Mouse (Mus musculus) neutrophil, adult 5-6 weeks (primary cell): Measurements from ENCODE around the gene Gm5485. TPM values are rescaled to one million over a fixed set of nuclear protein-coding genes. Genes with fewer than 3 reads are reported as not detected.

Experiments used
- ATAC-seq: fragments of 151-379, 151-347 bp; 2 replicates; pipeline ENCODE4 v1.8.0; 2017; ENCODE audit warnings: mild to moderate bottlenecking, moderate TSS enrichment; ENCODE audit not compliant: insufficient number of reproducible peaks, poor library complexity, low FRiP score, severe bottlenecking; ENCODE audit errors: extremely low read depth
- total RNA-seq: library from RNA; stranded (forward); fragments of 200-1000 nt; gene quantifications from 2 replicates; pipeline ENCODE4 v1.2.3, GENCODE M21; 2017

Gene Gm5485
- total RNA-seq, 1 experiment from 2014 or later, result not detected

- no peak for ATAC-seq
Observed at GRCm38 (mm10) chr16:48383582-48384257, 28.5 kb downstream of the Gm5485 start.

DNA sequence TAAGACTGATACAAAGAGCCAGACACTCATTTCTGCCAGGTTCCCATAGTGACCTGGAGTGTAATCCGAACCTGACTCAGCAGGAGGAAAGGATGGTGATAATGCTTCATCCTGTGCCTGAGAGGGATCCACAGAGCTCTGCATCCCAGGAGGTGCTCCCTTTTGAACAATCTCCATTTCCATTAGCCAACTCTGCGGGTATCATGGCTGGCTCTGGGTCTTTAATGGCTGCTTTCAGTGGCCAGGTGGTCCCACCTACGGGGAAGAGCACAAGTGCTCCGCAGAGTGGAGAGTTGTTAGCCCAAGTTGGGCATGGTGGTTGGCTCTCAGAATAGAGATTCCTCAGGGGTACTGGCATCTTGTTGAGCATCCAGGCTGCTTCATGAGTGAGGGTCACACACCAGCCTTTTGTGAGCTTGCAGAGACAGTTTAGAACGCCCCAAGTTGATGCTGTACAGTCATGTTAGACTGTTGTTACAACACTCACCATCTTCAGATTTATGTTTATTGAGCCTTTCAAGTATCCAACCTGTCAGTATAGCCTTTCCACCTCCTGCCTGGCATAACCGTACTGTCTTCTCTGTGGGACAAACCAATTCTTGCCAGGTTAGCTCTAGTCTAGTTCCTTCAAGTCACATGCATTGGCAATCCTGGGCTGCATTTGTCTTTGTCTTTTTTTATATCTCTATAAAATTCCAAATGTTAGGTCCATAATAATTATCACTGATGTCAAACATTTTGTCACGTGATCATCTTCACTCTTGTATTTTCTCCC is 38.3 kb downstream of the Gm5485 start:
- ATAC-seq, result no peak

DNA sequence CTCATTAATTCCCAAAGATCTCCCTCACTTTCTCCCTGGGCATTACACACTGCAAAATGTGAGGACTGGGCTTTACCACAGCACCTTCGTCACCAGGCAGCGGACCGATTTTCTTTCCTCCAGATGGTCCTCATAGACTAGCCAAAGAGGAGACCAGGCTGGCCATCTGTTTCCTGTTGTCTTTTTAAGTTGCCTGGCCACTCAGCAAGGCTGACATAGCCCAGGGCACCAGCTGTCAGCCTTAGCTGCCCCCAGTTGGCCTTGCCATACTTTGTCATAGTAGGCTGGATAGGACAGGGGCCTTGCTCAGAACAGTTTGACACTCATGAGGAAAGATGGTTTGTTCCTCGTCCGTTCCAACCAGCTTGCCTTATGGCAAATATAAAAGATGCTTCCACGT is 39.8 kb downstream of the Gm5485 start:
- ATAC-seq, result no peak

DNA sequence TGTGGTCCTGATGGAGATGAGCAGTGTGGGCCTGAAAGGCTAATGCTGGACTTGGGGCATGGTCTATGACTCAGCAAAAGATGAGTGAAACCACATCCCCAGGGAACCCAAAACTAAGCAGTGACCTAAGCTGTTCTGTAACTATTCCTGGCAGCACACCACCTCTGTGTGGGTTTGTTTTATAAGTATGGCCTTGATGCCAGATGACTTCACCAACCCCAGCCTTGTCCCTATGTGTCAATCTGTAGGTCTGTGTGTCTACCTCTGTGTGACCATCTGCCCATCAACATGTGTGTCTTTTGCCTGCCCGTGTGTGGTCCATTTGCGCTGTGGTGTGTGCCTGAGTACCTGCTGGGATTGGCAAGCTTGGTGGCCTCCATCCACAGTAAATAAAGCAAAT is 44.1 kb downstream of the Gm5485 start:
- ATAC-seq, result no peak

DNA sequence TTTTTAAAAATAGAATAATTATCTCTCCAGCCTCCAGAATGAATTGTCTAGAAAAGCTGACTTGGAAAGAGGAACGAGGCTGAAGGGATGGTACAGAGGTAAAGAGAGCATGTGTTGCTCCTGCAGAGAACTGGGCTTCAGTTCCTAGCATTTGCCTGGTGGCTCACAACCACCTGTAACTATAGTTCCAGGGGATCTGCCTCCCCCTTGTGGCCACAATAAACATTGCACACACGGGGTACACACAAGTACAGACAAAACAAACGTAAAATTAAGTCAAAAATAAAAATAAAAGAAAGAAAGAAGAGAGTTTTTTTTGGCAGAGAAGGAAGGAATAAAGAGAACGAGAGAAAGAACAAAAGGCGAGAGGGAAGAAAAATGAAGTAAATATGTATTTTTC is 45.4 kb downstream of the Gm5485 start:
- no peak for ATAC-seq

- no peak for ATAC-seq
Observed at GRCm38 (mm10) chr16:48360887-48361286, 51.3 kb downstream of the Gm5485 start.

DNA sequence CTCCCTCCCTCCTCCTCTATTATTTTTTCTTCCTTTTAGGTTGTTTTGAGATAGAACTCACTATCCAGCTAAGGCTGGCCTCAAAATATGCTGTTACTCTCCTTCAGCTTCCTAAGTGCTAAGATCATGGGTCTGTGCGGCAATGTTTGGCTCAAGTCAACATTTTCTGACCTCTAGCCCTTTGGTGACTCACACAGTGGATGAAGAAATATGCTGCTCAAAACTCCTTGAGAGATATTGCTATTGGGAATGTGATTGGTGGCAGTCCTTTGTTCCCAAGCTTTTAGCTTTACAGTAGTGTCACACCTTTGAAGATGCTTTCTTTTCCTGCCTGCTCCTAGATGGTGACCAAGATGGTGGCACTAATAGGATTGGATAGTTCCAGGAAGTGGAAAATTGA is 55.8 kb downstream of the Gm5485 start:
- ATAC-seq, result no peak

DNA sequence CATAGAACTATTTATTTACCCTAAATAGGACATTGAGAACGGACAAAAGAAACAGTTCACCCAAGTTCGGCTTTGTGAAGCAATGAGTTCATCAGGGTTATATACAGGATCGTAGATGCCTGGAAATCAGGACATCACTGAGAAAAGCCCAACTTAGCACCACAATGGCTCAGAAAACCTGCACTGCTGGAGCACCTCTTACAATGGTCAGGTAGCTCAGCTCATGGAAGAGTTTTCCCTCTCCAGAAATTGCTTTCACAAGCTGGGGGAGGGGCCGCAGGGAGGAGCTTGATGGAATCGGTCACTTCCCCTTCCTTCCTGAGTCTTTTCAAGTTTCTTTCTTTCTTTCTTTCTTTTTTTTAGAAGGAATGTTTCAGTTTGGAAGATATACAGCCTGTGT is 56.5 kb downstream of the Gm5485 start:
- ATAC-seq, result no peak

Other genes with a start within 250 kb of the Gm5485 start
- not detected in 2 replicates for gene Dppa4, start 128.7 kb downstream of the Gm5485 start, total RNA-seq
- not detected in 2 replicates for gene Dppa2, start 108.5 kb downstream of the Gm5485 start, total RNA-seq
- gene Morc1, start 18.8 kb upstream of the Gm5485 start, total RNA-seq, result 0.12 TPM in 1 of 2 replicates, not detected in the other